Mouse (Mus musculus) adrenal gland, postnatal 25 days (tissue): ENCODE results near the gene Lman1l. TPM values are rescaled to one million over a fixed set of nuclear protein-coding genes. Genes with fewer than 3 reads are reported as not detected.
A peak's percentile ranks its signal among the peaks of the same experiment; 100 is the strongest.

Source experiments
- DNase-seq: peaks from one replicate; pipeline ENCODE4 v3.0.0; 2021; ENCODE audit warnings: mixed read lengths
- total RNA-seq: library from RNA; stranded (reverse); gene quantifications from 2 replicates; pipeline ENCODE4 v1.2.3, GENCODE M21; 2021

The Lman1l gene
- total RNA-seq, 1 experiment from 2014 or later = not detected

GRCm38 (mm10) chr9:57644944-57645893, 24.6 kb upstream of the Lman1l start:
- peak; percentile 95 for DNase-seq

DNA sequence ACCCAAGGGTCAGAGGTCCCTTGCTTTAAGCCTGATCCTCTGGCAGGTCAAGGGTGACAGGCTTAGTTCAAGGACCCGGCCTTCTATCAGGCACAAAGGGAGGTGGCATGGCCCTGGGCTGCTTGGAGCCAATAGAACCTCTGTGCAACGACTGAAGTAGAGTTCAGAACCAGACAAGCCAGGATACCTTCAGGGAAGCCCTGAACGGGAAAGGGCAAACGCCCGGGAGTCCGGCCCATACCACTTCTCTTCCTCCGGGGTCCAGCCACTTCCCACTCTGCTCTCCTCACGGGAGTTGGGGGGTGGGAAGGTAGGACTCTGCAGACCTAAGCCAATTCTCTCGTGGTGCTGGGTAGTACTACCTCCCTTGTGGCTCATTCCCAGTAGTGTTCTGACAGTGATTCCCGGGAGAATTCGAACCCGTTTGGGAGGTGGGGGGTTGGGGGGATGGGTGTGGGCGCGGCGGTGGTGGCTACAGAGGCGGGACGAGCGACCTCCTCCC, 23.9 kb upstream of the Lman1l start:
- DNase-seq = no peak

DNA sequence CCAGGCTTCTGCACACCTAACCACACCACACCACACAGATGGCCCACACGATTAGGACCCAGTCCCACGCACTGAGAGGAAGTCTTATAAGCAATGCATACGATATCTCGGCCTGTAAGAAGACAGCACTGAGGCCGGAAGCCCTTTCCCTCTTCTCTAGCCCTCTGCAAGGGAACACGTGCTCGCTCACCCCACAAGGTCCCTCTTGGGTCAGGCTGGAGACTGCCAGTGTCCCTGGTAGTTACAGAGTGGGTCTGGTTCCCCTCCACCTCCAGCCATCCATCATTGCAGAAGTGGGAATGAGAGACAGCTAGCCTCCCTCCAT, 23.2 kb upstream of the Lman1l start:
- DNase-seq = no peak

- no peak for DNase-seq
Measured at GRCm38 (mm10) chr9:57643169-57643855, 22.7 kb upstream of the Lman1l start.

- DNase-seq = no peak
Measured at GRCm38 (mm10) chr9:57641775-57642550, 21.4 kb upstream of the Lman1l start.

GRCm38 (mm10) chr9:57641022-57641421, 20.4 kb upstream of the Lman1l start:
- no peak for DNase-seq

DNA sequence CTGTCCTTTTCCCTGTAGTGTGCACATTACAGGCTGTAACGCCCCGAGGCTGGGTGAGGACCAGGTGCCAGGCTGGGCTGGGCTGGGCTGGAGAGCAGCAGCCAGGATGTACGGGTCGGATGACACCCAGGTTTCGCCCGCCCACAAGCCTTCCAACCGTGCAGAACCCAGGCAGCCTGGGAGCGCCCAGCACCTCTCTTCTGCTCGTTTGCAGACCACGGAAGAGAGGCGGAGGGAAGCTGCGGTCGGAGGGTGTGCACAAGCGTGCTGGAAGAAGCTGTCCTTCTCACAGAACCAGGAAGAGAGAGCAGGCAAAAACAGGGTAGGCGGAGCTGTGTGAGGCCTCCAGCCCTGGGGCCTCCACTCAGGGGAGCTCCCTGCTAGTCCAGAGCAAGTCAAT, 19.8 kb upstream of the Lman1l start:
- peak; percentile 31 for DNase-seq

DNA sequence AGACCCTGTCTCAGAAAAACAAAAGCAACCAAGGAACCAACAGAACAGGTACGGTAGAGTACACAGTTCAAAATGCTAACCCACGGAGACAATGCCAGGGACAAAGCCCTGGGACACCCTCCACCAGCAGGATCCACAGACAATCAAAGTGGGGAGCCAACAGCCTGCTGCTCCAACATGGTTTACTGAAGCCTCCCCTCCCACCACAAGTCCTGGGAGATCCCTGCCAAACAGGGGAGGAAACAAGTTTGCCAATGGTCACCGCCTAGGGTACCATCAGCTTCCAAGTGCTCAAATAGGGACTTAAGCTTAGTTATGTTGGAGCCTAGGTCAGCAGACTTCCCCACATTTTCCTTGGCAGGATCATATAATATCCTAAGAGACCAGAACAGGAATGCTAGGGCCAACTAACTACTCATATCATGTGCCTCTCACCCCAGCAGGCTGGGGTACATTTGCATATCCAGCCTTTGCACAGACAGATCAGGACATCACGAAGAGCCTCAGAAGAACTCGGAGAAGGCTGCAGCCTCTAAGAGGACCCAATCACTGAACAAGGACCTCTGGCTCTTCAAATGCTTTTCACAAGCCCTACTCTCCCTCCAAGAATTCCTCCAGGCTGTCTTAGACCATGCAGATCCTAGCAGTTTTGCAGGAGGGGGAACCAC, 19.2 kb upstream of the Lman1l start:
- DNase-seq = no peak

- peak; percentile 50 for DNase-seq
Measured at GRCm38 (mm10) chr9:57638651-57639459, 18.3 kb upstream of the Lman1l start.

GRCm38 (mm10) chr9:57637741-57638322, 17.3 kb upstream of the Lman1l start:
- DNase-seq = peak; percentile 61

DNA sequence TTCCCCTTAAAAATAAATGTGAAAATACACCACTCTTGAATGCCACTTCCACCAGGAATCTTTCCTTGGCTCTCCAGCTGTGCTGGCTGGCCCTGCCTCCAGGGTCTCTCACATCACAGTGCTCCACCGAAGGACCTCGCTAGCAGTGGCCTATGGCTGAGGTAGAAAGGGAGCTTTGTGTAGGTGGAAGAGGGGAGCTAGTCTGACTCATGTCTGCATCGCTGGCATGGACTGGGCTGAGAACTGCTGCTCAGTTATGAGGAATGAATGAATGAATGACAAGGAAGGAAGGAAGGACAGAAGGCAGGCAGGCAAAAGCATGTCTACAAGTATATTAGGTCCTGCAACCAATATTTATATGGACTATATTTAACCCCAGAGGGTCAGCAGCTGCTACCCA, 16.7 kb upstream of the Lman1l start:
- no peak for DNase-seq

DNA sequence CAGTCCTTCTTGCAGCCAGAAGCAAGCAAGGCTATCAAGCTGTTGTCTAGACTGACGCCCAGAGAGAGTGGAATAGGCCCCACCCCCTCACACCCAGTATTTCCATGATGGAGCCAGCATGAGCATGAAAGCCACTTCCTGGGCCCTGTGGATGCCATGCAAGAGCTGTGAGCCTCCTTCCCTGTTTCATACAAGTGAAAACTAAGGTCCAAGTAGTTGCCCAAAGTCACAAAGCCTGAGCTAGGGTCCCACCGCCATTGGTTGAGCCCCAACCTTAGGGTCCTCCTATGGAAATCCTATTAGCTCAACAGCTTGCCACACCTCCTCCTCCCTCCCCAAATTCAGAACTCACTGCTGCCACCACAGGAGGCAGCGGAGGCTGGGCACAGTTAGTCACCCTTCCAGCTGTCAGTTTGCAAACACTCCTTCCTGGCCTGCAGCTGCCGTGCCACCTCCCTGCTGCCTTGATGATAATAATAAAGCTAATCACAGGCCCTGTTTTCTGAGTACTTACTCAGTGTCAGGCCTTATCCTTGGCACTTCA, 13.0 kb upstream of the Lman1l start:
- DNase-seq = no peak

- DNase-seq = peak; percentile 85
Measured at GRCm38 (mm10) chr9:57629118-57629874, 8.7 kb upstream of the Lman1l start.

GRCm38 (mm10) chr9:57628717-57629116, 8.1 kb upstream of the Lman1l start:
- no peak for DNase-seq

GRCm38 (mm10) chr9:57627892-57628291, 7.3 kb upstream of the Lman1l start:
- DNase-seq = no peak

GRCm38 (mm10) chr9:57627191-57627590, 6.6 kb upstream of the Lman1l start:
- DNase-seq = no peak

- no peak for DNase-seq
Measured at GRCm38 (mm10) chr9:57625674-57626500, 5.3 kb upstream of the Lman1l start.

DNA sequence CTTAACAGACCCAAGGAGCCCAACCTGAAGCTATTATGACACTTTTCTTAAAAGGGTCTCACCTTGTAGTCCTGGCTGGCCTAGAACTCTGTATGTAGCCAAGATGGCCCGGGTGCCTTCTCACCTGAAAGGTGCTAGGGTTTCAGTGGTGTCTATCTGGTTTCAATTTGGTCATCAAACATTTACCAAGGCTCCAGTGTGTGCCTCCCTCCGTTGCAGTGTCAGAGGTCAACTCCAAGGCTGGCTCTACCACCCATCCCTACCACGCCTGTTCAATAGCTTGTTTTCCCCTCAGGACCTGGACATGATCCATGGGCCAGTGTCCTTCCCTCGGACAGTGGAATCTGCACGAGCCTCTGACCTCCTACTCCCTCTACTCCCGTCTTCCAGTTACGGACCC, 3.7 kb upstream of the Lman1l start:
- DNase-seq = no peak

- DNase-seq = no peak
Measured at GRCm38 (mm10) chr9:57618854-57619253, 1.7 kb downstream of the Lman1l start.
